Mouse (Mus musculus): ENCODE data around the gene Ralgps1. TPM values are rescaled to one million over a fixed set of nuclear protein-coding genes. Genes with fewer than 3 reads are reported as not detected.

The Ralgps1 gene
- polyA plus RNA-seq, 1 experiment from 2014 or later = 19.5 TPM

GRCm38 (mm10) chr2:33232782-33233570, 138.3 kb downstream of the Ralgps1 start:
- H3K4me1 ChIP-seq (replicated peaks; ENCODE audit: control insufficient read depth, insufficient read depth, low read length) = no peaks in the 10 kb centered on the region
- no peak overlapping the region for H3K4me3 ChIP-seq (ENCODE audit: low read depth, low read length)
- no peaks in the 10 kb centered on the region for H3K27me3 ChIP-seq (ENCODE audit: control insufficient read depth, insufficient read depth, low read length)
- ATAC-seq (replicated peaks; ENCODE audit: low FRiP score) (no peak), DNase-seq (ENCODE audit: low spot score) (no peak)
- H3K36me3 ChIP-seq (ENCODE audit: control insufficient read depth, insufficient read depth, low read length) = peaks cover 3% of the 10 kb centered on the region; the same call in 1 of the 2 replicates
- no peak overlapping the region for H3K4me2 ChIP-seq (ENCODE audit: low read depth, low read length, severe bottlenecking)
- H3K9ac ChIP-seq (ENCODE audit: low read length) = no peak overlapping the region
- WGBS = 79% methylated on average over 6 of the region's 6 CpGs
- no peak overlapping the region for H3K27ac ChIP-seq (ENCODE audit: low read depth, low read length)
- H3K9me3 ChIP-seq (ENCODE audit: control insufficient read depth, low read length) = no peaks in the 10 kb centered on the region

DNA sequence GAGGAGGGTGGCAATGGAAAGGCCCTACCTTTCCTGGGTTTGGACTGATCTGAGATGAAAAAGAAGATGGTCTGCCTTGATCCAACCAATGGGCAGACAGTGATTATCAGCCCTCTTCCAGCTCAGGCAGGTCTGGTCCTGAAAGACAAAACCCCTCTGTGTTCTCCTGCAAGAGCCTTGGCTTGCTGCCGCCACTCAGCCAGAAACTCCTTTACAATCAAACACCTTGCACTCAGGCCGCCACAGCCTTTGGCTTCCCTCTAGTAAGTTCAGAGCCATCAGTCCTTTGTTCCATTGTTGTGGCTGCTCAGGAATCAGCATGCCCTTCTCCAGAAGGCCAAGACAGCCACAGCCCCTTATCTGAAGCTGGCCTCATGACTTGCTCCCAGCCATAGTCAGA, 139.5 kb downstream of the Ralgps1 start:
- DNase-seq (ENCODE audit: low spot score) (no peak), ATAC-seq (replicated peaks; ENCODE audit: low FRiP score) (no peak)
- H3K4me3 ChIP-seq (ENCODE audit: low read depth, low read length) = no peak overlapping the region
- no peak overlapping the region for H3K4me2 ChIP-seq (ENCODE audit: low read depth, low read length, severe bottlenecking)
- no peak overlapping the region for H3K9ac ChIP-seq (ENCODE audit: low read length)
- H3K9me3 ChIP-seq (ENCODE audit: control insufficient read depth, low read length) = no peaks in the 10 kb centered on the region
- 60% methylated on average over 2 of the region's 2 CpGs for WGBS
- H3K36me3 ChIP-seq (ENCODE audit: control insufficient read depth, insufficient read depth, low read length) = peaks cover 3% of the 10 kb centered on the region; the same call in 1 of the 2 replicates
- H3K4me1 ChIP-seq (replicated peaks; ENCODE audit: control insufficient read depth, insufficient read depth, low read length) = no peaks in the 10 kb centered on the region
- H3K27me3 ChIP-seq (ENCODE audit: control insufficient read depth, insufficient read depth, low read length) = no peaks in the 10 kb centered on the region
- H3K27ac ChIP-seq (ENCODE audit: low read depth, low read length) = no peak overlapping the region

GRCm38 (mm10) chr2:33230701-33231100, 140.6 kb downstream of the Ralgps1 start:
- no peak for DNase-seq (ENCODE audit: low spot score)
- 80% methylated on average over 10 of the region's 10 CpGs for WGBS
- ATAC-seq (replicated peaks; ENCODE audit: low FRiP score) = no peak
- H3K36me3 ChIP-seq (ENCODE audit: control insufficient read depth, insufficient read depth, low read length) = peaks cover 3% of the 10 kb centered on the region; the same call in 1 of the 2 replicates
- H3K4me2 ChIP-seq (ENCODE audit: low read depth, low read length, severe bottlenecking) = no peak overlapping the region
- H3K4me1 ChIP-seq (replicated peaks; ENCODE audit: control insufficient read depth, insufficient read depth, low read length) = no peaks in the 10 kb centered on the region
- H3K9me3 ChIP-seq (ENCODE audit: control insufficient read depth, low read length) = no peaks in the 10 kb centered on the region
- H3K27me3 ChIP-seq (ENCODE audit: control insufficient read depth, insufficient read depth, low read length) = no peaks in the 10 kb centered on the region
- H3K27ac ChIP-seq (ENCODE audit: low read depth, low read length) = no peak overlapping the region
- no peak overlapping the region for H3K9ac ChIP-seq (ENCODE audit: low read length)
- no peak overlapping the region for H3K4me3 ChIP-seq (ENCODE audit: low read depth, low read length)

DNA sequence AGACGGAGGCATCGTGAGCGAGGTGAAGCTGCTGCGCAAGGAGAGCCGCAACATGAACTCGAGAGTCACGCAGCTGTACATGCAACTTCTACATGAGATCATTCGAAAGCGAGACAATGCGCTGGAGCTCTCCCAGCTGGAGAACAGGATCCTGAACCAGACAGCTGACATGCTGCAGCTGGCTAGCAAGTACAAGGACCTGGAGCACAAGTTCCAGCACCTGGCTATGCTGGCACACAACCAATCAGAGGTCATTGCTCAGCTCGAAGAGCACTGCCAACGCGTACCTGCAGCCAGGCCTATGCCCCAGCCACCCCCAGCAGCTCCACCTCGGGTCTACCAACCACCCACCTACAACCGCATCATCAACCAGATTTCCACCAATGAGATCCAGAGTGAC, 142.7 kb downstream of the Ralgps1 start:
- no peak overlapping the region for H3K4me2 ChIP-seq (ENCODE audit: low read depth, low read length, severe bottlenecking)
- H3K27ac ChIP-seq (ENCODE audit: low read depth, low read length) = no peak overlapping the region
- H3K4me3 ChIP-seq (ENCODE audit: low read depth, low read length) = no peak overlapping the region
- H3K9me3 ChIP-seq (ENCODE audit: control insufficient read depth, low read length) = no peaks in the 10 kb centered on the region
- H3K4me1 ChIP-seq (replicated peaks; ENCODE audit: control insufficient read depth, insufficient read depth, low read length) = no peaks in the 10 kb centered on the region
- DNase-seq (ENCODE audit: low spot score) (no peak), ATAC-seq (replicated peaks; ENCODE audit: low FRiP score) (no peak)
- 92% methylated on average over 15 of the region's 15 CpGs for WGBS
- no peak overlapping the region for H3K9ac ChIP-seq (ENCODE audit: low read length)
- no peaks in the 10 kb centered on the region for H3K27me3 ChIP-seq (ENCODE audit: control insufficient read depth, insufficient read depth, low read length)
- peaks cover 3% of the 10 kb centered on the region; the same call in 1 of the 2 replicates for H3K36me3 ChIP-seq (ENCODE audit: control insufficient read depth, insufficient read depth, low read length)

DNA sequence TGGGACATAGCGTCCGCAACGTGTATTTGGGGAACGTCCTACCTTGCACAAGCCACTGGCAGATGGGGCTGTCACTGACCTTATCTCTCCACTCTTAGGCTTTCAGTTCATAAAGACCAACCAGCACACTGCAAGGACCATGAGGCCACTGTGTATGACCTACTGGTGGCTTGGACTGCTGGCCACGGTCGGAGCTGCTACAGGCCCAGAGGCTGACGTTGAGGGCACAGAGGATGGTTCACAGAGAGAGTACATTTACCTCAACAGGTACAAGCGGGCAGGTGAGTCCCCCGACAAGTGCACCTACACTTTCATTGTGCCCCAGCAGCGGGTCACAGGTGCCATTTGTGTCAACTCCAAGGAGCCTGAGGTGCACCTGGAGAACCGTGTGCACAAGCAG, 143.2 kb downstream of the Ralgps1 start:
- peaks cover 3% of the 10 kb centered on the region; the same call in 1 of the 2 replicates for H3K36me3 ChIP-seq (ENCODE audit: control insufficient read depth, insufficient read depth, low read length)
- H3K9me3 ChIP-seq (ENCODE audit: control insufficient read depth, low read length) = no peaks in the 10 kb centered on the region
- DNase-seq (ENCODE audit: low spot score) = no peak
- H3K9ac ChIP-seq (ENCODE audit: low read length) = no peak overlapping the region
- no peak overlapping the region for H3K4me2 ChIP-seq (ENCODE audit: low read depth, low read length, severe bottlenecking)
- no peak for ATAC-seq (replicated peaks; ENCODE audit: low FRiP score)
- no peaks in the 10 kb centered on the region for H3K27me3 ChIP-seq (ENCODE audit: control insufficient read depth, insufficient read depth, low read length)
- 92% methylated on average over 11 of the region's 11 CpGs for WGBS
- no peak overlapping the region for H3K4me3 ChIP-seq (ENCODE audit: low read depth, low read length)
- no peaks in the 10 kb centered on the region for H3K4me1 ChIP-seq (replicated peaks; ENCODE audit: control insufficient read depth, insufficient read depth, low read length)
- H3K27ac ChIP-seq (ENCODE audit: low read depth, low read length) = no peak overlapping the region

DNA sequence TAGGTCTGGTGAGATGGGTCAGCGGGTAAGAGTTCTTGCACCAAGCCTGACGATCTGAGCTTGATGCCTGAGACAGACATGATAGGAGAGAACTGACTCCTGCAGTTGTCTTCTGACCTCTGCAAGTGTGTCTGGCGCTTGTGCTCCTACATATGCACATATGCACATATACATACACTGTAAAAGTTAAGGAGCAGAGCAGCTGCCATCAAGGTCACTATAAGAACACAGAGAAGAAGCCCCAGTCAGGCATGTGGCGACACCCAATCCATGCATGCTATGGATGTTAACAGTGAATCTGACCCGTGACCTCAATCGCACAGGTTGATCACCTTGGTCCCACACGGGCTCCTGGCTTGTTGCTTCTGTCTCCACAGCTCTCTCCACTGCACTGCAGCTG, 145.4 kb downstream of the Ralgps1 start:
- DNase-seq (ENCODE audit: low spot score) (no peak), ATAC-seq (replicated peaks; ENCODE audit: low FRiP score) (no peak)
- H3K27ac ChIP-seq (ENCODE audit: low read depth, low read length) = no peak overlapping the region
- H3K27me3 ChIP-seq (ENCODE audit: control insufficient read depth, insufficient read depth, low read length) = no peaks in the 10 kb centered on the region
- H3K4me2 ChIP-seq (ENCODE audit: low read depth, low read length, severe bottlenecking) = no peak overlapping the region
- WGBS = 92% methylated on average over 7 of the region's 7 CpGs
- no peaks in the 10 kb centered on the region for H3K9me3 ChIP-seq (ENCODE audit: control insufficient read depth, low read length)
- H3K4me3 ChIP-seq (ENCODE audit: low read depth, low read length) = no peak overlapping the region
- no peaks in the 10 kb centered on the region for H3K4me1 ChIP-seq (replicated peaks; ENCODE audit: control insufficient read depth, insufficient read depth, low read length)
- H3K9ac ChIP-seq (ENCODE audit: low read length) = no peak overlapping the region
- H3K36me3 ChIP-seq (ENCODE audit: control insufficient read depth, insufficient read depth, low read length) = peaks cover 3% of the 10 kb centered on the region; the same call in 1 of the 2 replicates

DNA sequence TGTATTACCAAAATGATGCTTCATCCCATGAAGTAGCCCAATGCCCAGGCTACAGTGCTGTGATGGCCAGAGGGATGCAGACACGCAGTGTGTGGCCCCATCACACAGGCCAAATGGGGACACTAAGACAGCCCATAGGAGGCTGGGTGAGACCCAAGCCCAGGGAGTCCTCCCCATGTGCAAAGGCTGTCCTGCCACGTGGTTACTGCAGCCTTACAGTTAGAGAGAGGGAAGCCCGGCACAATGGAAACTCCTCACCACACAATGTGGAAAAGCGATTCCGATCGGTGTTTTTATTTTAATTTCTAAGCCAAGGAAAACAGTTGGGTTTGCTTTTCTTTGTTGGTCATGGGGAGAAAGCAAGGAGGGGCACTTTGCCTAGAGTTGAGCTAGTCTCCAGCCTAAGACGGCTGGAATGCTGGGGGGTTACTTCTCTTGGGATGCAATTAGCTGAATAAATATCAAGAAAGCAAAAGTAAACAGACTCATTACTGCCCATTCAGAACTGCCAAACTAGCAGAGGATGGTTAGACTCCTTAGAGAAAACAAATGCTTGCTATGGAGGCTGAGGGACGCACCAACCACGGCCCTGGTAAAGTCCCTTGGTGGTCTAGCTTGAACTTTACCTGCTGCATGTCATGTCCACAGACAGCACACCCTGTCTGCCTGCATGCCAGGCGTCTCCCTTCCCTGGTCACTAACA, 147.5 kb downstream of the Ralgps1 start:
- Histone ChIP-seq H3K4me2 (ENCODE audit: low read depth, low read length, severe bottlenecking) (no peak overlapping the region), H3K4me1 (replicated peaks; ENCODE audit: control insufficient read depth, insufficient read depth, low read length) (no peaks in the 10 kb centered on the region), H3K36me3 (ENCODE audit: control insufficient read depth, insufficient read depth, low read length) (no peaks in the 10 kb centered on the region; the same call in 1 of the 2 replicates), H3K9me3 (ENCODE audit: control insufficient read depth, low read length) (no peaks in the 10 kb centered on the region), H3K4me3 (ENCODE audit: low read depth, low read length) (no peak overlapping the region), H3K9ac (ENCODE audit: low read length) (no peak overlapping the region), H3K27ac (ENCODE audit: low read depth, low read length) (no peak overlapping the region), H3K27me3 (ENCODE audit: control insufficient read depth, insufficient read depth, low read length) (no peaks in the 10 kb centered on the region)
- DNase-seq (ENCODE audit: low spot score) = no peak
- ATAC-seq (replicated peaks; ENCODE audit: low FRiP score) = no peak
- WGBS = 88% methylated on average over 10 of the region's 10 CpGs

GRCm38 (mm10) chr2:33222480-33222879, 148.8 kb downstream of the Ralgps1 start:
- Histone ChIP-seq H3K36me3 (ENCODE audit: control insufficient read depth, insufficient read depth, low read length) (no peaks in the 10 kb centered on the region), H3K4me3 (ENCODE audit: low read depth, low read length) (no peak overlapping the region), H3K9me3 (ENCODE audit: control insufficient read depth, low read length) (no peaks in the 10 kb centered on the region), H3K4me2 (ENCODE audit: low read depth, low read length, severe bottlenecking) (no peak overlapping the region), H3K27me3 (ENCODE audit: control insufficient read depth, insufficient read depth, low read length) (no peaks in the 10 kb centered on the region), H3K27ac (ENCODE audit: low read depth, low read length) (no peak overlapping the region), H3K4me1 (replicated peaks; ENCODE audit: control insufficient read depth, insufficient read depth, low read length) (peaks cover 2% of the 10 kb centered on the region), H3K9ac (ENCODE audit: low read length) (no peak overlapping the region)
- no peak for ATAC-seq (replicated peaks; ENCODE audit: low FRiP score)
- no peak for DNase-seq (ENCODE audit: low spot score)
- 90% methylated on average over 6 of the region's 6 CpGs for whole genome bisulfite sequencing

Measured in forebrain, embryonic 11.5 days (tissue).